Mouse (Mus musculus): ENCODE data around the gene Olfr987. TPM values are rescaled to one million over a fixed set of nuclear protein-coding genes. Genes with fewer than 3 reads are reported as not detected.

The Olfr987 gene
- not detected for polyA plus RNA-seq (2014; fragmentation: Illumina TruSeq; extraction: RNeasy Lipid Tissue Mini Kit (QIAGEN cat#74804); ENCODE audit: low read depth, low replicate concordance)

DNA sequence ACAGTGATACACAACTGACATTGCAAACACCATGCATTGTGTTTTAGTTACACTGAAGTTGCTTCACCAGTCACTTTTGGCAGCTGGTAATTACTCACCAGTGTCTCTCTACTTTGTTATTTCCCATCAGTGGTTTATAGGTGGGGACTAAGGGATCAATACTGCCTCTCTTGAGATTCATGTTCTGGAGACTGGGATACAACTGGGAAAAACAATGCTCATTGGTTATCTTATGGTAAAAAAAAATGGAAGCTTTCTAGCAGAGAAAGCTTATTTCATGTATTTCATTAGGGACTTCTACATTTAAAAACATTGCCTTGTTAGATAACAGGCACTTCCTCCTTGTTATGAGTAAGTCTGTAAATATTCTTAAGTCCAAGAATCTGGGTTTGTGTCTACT lies at the start of gene Olfr987:
Olfr987 (minus strand) TSS at position 101 of the 400 bp plus-strand sequence.

DNA sequence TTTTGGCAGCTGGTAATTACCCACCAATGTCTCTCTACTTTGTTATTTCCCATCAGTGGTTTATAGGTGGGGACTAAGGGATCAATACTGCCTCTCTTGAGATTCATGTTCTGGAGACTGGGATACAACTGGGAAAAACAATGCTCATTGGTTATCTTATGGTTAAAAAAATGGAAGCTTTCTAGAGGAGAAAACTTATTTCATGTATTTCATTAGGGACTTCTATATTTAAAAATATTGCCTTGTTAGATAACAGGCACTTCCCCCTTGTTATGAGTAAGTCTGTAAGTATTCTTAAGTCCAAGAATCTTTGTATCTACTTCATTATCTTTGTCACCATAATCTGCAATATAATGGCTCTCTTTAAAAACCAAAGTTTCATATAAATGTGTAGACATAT lies 24.0 kb upstream of the Olfr987 start, which contains the start of gene Olfr988:
Olfr988 (minus strand) TSS at position 101 of the 400 bp plus-strand sequence.

Other genes with a start within 250 kb of the Olfr987 start
- gene Aplnr, start 203.1 kb downstream of the Olfr987 start, polyA plus RNA-seq (2014; fragmentation: Illumina TruSeq; extraction: RNeasy Lipid Tissue Mini Kit (QIAGEN cat#74804); ENCODE audit: low read depth, low replicate concordance): 8.1 TPM
- 60.4 TPM for gene Lrrc55, start 142.1 kb downstream of the Olfr987 start, polyA plus RNA-seq (2014; fragmentation: Illumina TruSeq; extraction: RNeasy Lipid Tissue Mini Kit (QIAGEN cat#74804); ENCODE audit: low read depth, low replicate concordance)
- gene Olfr988, start 23.9 kb upstream of the Olfr987 start, polyA plus RNA-seq (2014; fragmentation: Illumina TruSeq; extraction: RNeasy Lipid Tissue Mini Kit (QIAGEN cat#74804); ENCODE audit: low read depth, low replicate concordance): not detected
- gene Olfr992, start 70.2 kb upstream of the Olfr987 start, polyA plus RNA-seq (2014; fragmentation: Illumina TruSeq; extraction: RNeasy Lipid Tissue Mini Kit (QIAGEN cat#74804); ENCODE audit: low read depth, low replicate concordance): not detected
- gene Olfr993, start 75.6 kb upstream of the Olfr987 start, polyA plus RNA-seq (2014; fragmentation: Illumina TruSeq; extraction: RNeasy Lipid Tissue Mini Kit (QIAGEN cat#74804); ENCODE audit: low read depth, low replicate concordance): not detected
- gene Olfr994, start 97.1 kb upstream of the Olfr987 start, polyA plus RNA-seq (2014; fragmentation: Illumina TruSeq; extraction: RNeasy Lipid Tissue Mini Kit (QIAGEN cat#74804); ENCODE audit: low read depth, low replicate concordance): not detected
- gene Olfr995, start 104.3 kb upstream of the Olfr987 start, polyA plus RNA-seq (2014; fragmentation: Illumina TruSeq; extraction: RNeasy Lipid Tissue Mini Kit (QIAGEN cat#74804); ENCODE audit: low read depth, low replicate concordance): not detected
- 0.64 TPM for gene 4833423E24Rik, start 179.7 kb upstream of the Olfr987 start, polyA plus RNA-seq (2014; fragmentation: Illumina TruSeq; extraction: RNeasy Lipid Tissue Mini Kit (QIAGEN cat#74804); ENCODE audit: low read depth, low replicate concordance)
- gene Olfr996, start 239.9 kb upstream of the Olfr987 start, polyA plus RNA-seq (2014; fragmentation: Illumina TruSeq; extraction: RNeasy Lipid Tissue Mini Kit (QIAGEN cat#74804); ENCODE audit: low read depth, low replicate concordance): not detected
- gene Olfr998, start 249.6 kb upstream of the Olfr987 start, polyA plus RNA-seq (2014; fragmentation: Illumina TruSeq; extraction: RNeasy Lipid Tissue Mini Kit (QIAGEN cat#74804); ENCODE audit: low read depth, low replicate concordance): not detected